Mouse (Mus musculus) CH12.LX (cell line): ENCODE results near the gene Rab37. TPM values are rescaled to one million over a fixed set of nuclear protein-coding genes. Genes with fewer than 3 reads are reported as not detected.
A peak's percentile ranks its signal among the peaks of the same experiment; 100 is the strongest.

ENCODE experiments used
- DNase-seq: peaks from one replicate; pipeline ENCODE4 v3.0.0-alpha.2; 2013; ENCODE audit errors: extremely low read depth
- H3K27ac ChIP-seq: 2 replicates; pipeline ENCODE4 v1.5.1; 2012; ENCODE audit warnings: low read depth, mild to moderate bottlenecking, control low read depth, moderate library complexity; ENCODE audit not compliant: insufficient read depth
- H3K27me3 ChIP-seq: replicated peaks from 2 replicates; pipeline ENCODE3; 2012; ENCODE audit warnings: inconsistent platforms
- H3K36me3 ChIP-seq, 2 experiments: replicated peaks in 1 of 2; 2 replicates each; pipeline versions ENCODE3 to v1.6.1; 2012; ENCODE audit warnings: inconsistent platforms in 1 of 2, low read length in 1 of 2, mild to moderate bottlenecking in 1 of 2, mixed read lengths in 1 of 2, moderate library complexity in 1 of 2; ENCODE audit not compliant: control insufficient read depth in 1 of 2, insufficient read depth in 1 of 2
- H3K4me1 ChIP-seq, 2 experiments: 2 replicates each; pipeline ENCODE4 v1.6.1; 2012; ENCODE audit warnings: inconsistent platforms in 1 of 2, moderate library complexity in 1 of 2; ENCODE audit not compliant: insufficient read depth in 2 of 2, control insufficient read depth in 1 of 2
- H3K4me2 ChIP-seq: 2 replicates; pipeline ENCODE4 v1.6.1; 2012; ENCODE audit warnings: low read depth, mild to moderate bottlenecking, control low read depth; ENCODE audit not compliant: poor library complexity, insufficient read depth, severe bottlenecking
- H3K4me3 ChIP-seq, 3 experiments: fragments of 150-350 bp in 1 of 3; sonication (generic) in 1 of 3; replicated peaks in 1 of 3; 2 replicates each; pipeline versions ENCODE3 to v1.5.1; 2011 to 2012; ENCODE audit warnings: low read depth in 2 of 3, low read length in 2 of 3, mild to moderate bottlenecking in 2 of 3, moderate library complexity in 2 of 3, control low read depth in 1 of 3, improper control_type of control experiment in 1 of 3, inconsistent platforms in 1 of 3, mixed read lengths in 1 of 3; ENCODE audit not compliant: poor library complexity in 1 of 3
- H3K79me2 ChIP-seq: replicated peaks from 2 replicates; pipeline ENCODE4 v1.6.1; 2012; ENCODE audit warnings: mild to moderate bottlenecking, moderate library complexity; ENCODE audit not compliant: control insufficient read depth, poor library complexity, insufficient read depth, severe bottlenecking; ENCODE audit errors: extremely low read depth
- H3K9ac ChIP-seq: 2 replicates; pipeline ENCODE4 v1.6.1; 2012; ENCODE audit warnings: low read depth, mild to moderate bottlenecking, control low read depth, moderate library complexity; ENCODE audit not compliant: insufficient read depth
- H3K9me3 ChIP-seq: replicated peaks from 2 replicates; pipeline ENCODE3; 2012; ENCODE audit warnings: low read length, inconsistent platforms, mixed read lengths
- BHLHE40 ChIP-seq: IDR thresholded peaks from 2 replicates; pipeline ENCODE4 v1.6.1; 2011; ENCODE audit warnings: mild to moderate bottlenecking, low read depth, low read length, improper control_type of control experiment
- CHD1 ChIP-seq: IDR thresholded peaks from 2 replicates; pipeline ENCODE4 v1.6.1; 2012; ENCODE audit warnings: low read depth, low read length, improper control_type of control experiment, inconsistent platforms
- CTCF ChIP-seq, 2 experiments: IDR thresholded peaks in 1 of 2; conservative IDR thresholded peaks in 1 of 2; 2 replicates each; pipeline ENCODE4 v1.5.1; 2011 to 2012; ENCODE audit warnings: low read depth in 2 of 2, low read length in 2 of 2, improper control_type of control experiment in 1 of 2, inconsistent platforms in 1 of 2, mild to moderate bottlenecking in 1 of 2, moderate library complexity in 1 of 2
- E2F4 ChIP-seq: IDR thresholded peaks from 2 replicates; pipeline ENCODE4 v1.6.1; 2011; ENCODE audit warnings: low read depth, low read length, improper control_type of control experiment; ENCODE audit not compliant: insufficient replicate concordance
- ELF1 ChIP-seq: IDR thresholded peaks from 2 replicates; pipeline ENCODE4 v1.6.1; 2014; ENCODE audit warnings: low read depth, mild to moderate bottlenecking, inconsistent platforms, low read length, improper control_type of control experiment
- GABPA ChIP-seq: IDR thresholded peaks from 2 replicates; pipeline ENCODE4 v1.6.1; 2012; ENCODE audit warnings: low read depth, low read length, improper control_type of control experiment, inconsistent platforms; ENCODE audit not compliant: insufficient replicate concordance
- IRF4 ChIP-seq: IDR thresholded peaks from 2 replicates; pipeline ENCODE4 v1.6.1; 2014; ENCODE audit warnings: low read depth, mild to moderate bottlenecking, inconsistent platforms, low read length, improper control_type of control experiment
- MAFK ChIP-seq: IDR thresholded peaks from 2 replicates; pipeline ENCODE4 v1.6.1; 2011; ENCODE audit warnings: low read length, improper control_type of control experiment; ENCODE audit not compliant: insufficient replicate concordance
- MAZ ChIP-seq: IDR thresholded peaks from 2 replicates; pipeline ENCODE4 v1.6.1; 2012; ENCODE audit warnings: low read depth, mild to moderate bottlenecking, inconsistent platforms, low read length, improper control_type of control experiment, moderate library complexity
- MYC ChIP-seq: IDR thresholded peaks from 2 replicates; pipeline ENCODE4 v1.6.1; 2011; ENCODE audit warnings: low read depth, mild to moderate bottlenecking, improper control_type of control experiment, low read length
- NELFE ChIP-seq: IDR thresholded peaks from 2 replicates; pipeline ENCODE4 v1.6.1; 2011; ENCODE audit warnings: low read depth, low read length, improper control_type of control experiment
- NRF1 ChIP-seq: IDR thresholded peaks from 2 replicates; pipeline ENCODE4 v1.6.1; 2014; ENCODE audit warnings: low read depth, mild to moderate bottlenecking, inconsistent platforms, low read length, improper control_type of control experiment, moderate library complexity
- PAX5 ChIP-seq: IDR thresholded peaks from 2 replicates; pipeline ENCODE4 v1.6.1; 2012; ENCODE audit warnings: low read length, inconsistent platforms, mixed read lengths
- POLR2A ChIP-seq: IDR thresholded peaks from 2 replicates; pipeline ENCODE4 v1.6.1; 2011; ENCODE audit warnings: low read depth, mild to moderate bottlenecking, improper control_type of control experiment, low read length
- RAD21 ChIP-seq: IDR thresholded peaks from 2 replicates; pipeline ENCODE4 v1.6.1; 2011; ENCODE audit warnings: low read depth, mild to moderate bottlenecking, low read length, improper control_type of control experiment, moderate library complexity
- RCOR1 ChIP-seq: conservative IDR thresholded peaks from 2 replicates; pipeline ENCODE4 v1.6.1; 2012; ENCODE audit warnings: low read depth, mild to moderate bottlenecking, inconsistent platforms, low read length, improper control_type of control experiment
- SIN3A ChIP-seq: IDR thresholded peaks from 2 replicates; pipeline ENCODE4 v1.6.1; 2012; ENCODE audit warnings: low read length, improper control_type of control experiment, inconsistent platforms
- SMC3 ChIP-seq: IDR thresholded peaks from 2 replicates; pipeline ENCODE4 v1.6.1; 2011; ENCODE audit warnings: low read depth, low read length, improper control_type of control experiment
- TCF12 ChIP-seq: IDR thresholded peaks from 2 replicates; pipeline ENCODE4 v1.6.1; 2014; ENCODE audit warnings: low read depth, mild to moderate bottlenecking, inconsistent platforms, low read length, improper control_type of control experiment
- ZC3H11A ChIP-seq: IDR thresholded peaks from 2 replicates; pipeline ENCODE4 v1.6.1; 2012; ENCODE audit warnings: low read depth, mild to moderate bottlenecking, inconsistent platforms, low read length, improper control_type of control experiment
- ZKSCAN1 ChIP-seq: IDR thresholded peaks from 2 replicates; pipeline ENCODE4 v1.6.1; 2012; ENCODE audit warnings: low read depth, inconsistent platforms, low read length, improper control_type of control experiment, borderline replicate concordance
- dilution Hi-C: fragments of 300-500 bp; cut with MboI; formaldehyde crosslinking; loops from 2 replicates; pipeline ENCODE4 v1.14.3; 2020; ENCODE audit warnings: low sequenced_read_pairs; ENCODE audit not compliant: extremely low pct_unique_long_range_greater_than_20kb, extremely low pct_ligation_motif_present
- in situ Hi-C: fragments of 300-500 bp; cut with MboI; formaldehyde crosslinking; loops from 3 replicates; pipeline ENCODE4 v1.14.3; 2019; ENCODE audit warnings: low sequenced_read_pairs, low pct_ligation_motif_present, low pct_unique_long_range_greater_than_20kb, mixed read lengths
- polyA plus RNA-seq: library from polyadenylated mRNA; unstranded; fragments of >175 nt; gene quantifications from 2 replicates; pipeline ENCODE4 v1.2.1, GENCODE M21; 2012; ENCODE audit warnings: low read depth; ENCODE audit not compliant: insufficient read length
- total RNA-seq, 2 experiments: library from RNA; depleted of rRNA; stranded (reverse); fragments of 300-350 nt in 1 of 2; fragments of >200 nt in 1 of 2; gene quantifications; 2 replicates each; pipeline ENCODE4 v1.2.3; 2012 to 2014

Rab37 gene
- total and polyA plus RNA-seq, 3 experiments: 2.0 to 3.6 (median 2.3) TPM

GRCm38 (mm10) chr11:115181913-115182638, 90.8 kb downstream of the Rab37 start:
- Histone ChIP-seq H3K27me3 (no peaks in the 10 kb centered on the region), H3K4me3 (no peak overlapping the region), H3K36me3 (peaks cover 58 to 76% of the 10 kb centered on the region in 2 experiments), H3K4me1 (peaks cover 0 to 17% of the 10 kb centered on the region in 2 experiments; a peak in 2 of 4 replicates), H3K9ac (no peak overlapping the region), H3K4me2 (no peak overlapping the region), H3K27ac (no peak overlapping the region), H3K79me2 (no peaks in the 10 kb centered on the region), H3K9me3 (no peaks in the 10 kb centered on the region)
- dilution Hi-C loops: no loop called here
- no peak for TF ChIP-seq BHLHE40
- no peak for TF ChIP-seq RCOR1
- TF ChIP-seq NELFE: peak; percentile 22; the same call in 1 of the 2 replicates
- peak; percentile 45; the same call in 1 of the 2 replicates for TF ChIP-seq ELF1
- TF ChIP-seq SMC3: peak; percentile 99
- TF ChIP-seq NRF1: 0 out of 2 replicates have a peak, but pooled peaks have one; percentile 23
- TF ChIP-seq MAFK: no peak
- peak; percentile 99 for TF ChIP-seq RAD21
- TF ChIP-seq TCF12: peak; percentile 29; the same call in 1 of the 2 replicates
- peak; percentile 70 for TF ChIP-seq IRF4
- TF ChIP-seq CHD1: no peak
- no peak for TF ChIP-seq GABPA
- peak; percentile 78 to 99 for TF ChIP-seq CTCF (conservative IDR thresholded peaks at IDR 0.05 in 1 of 2, IDR thresholded peaks at IDR 0.05 in 1 of 2; ENCODE audit: low read depth in 2 of 2, low read length in 2 of 2)
- no peak; the same call in 1 of the 2 replicates for TF ChIP-seq POLR2A
- TF ChIP-seq MAZ: peak; percentile 11; the same call in 1 of the 2 replicates
- TF ChIP-seq ZC3H11A: peak; percentile 89
- peak; percentile 59; the same call in 1 of the 2 replicates for TF ChIP-seq SIN3A
- no peak for TF ChIP-seq ZKSCAN1
- in situ Hi-C loops: no loop called here
- peak; percentile 84 for DNase-seq

GRCm38 (mm10) chr11:115184973-115185372, 93.7 kb downstream of the Rab37 start:
- no peak overlapping the region for H3K27ac ChIP-seq

More at GRCm38 (mm10) chr11:115184973-115185372, 93.7 kb downstream of the Rab37 start:
- no peak overlapping the region for H3K9ac ChIP-seq
- no peak overlapping the region for H3K4me3 ChIP-seq
- no peaks in the 10 kb centered on the region for H3K27me3 ChIP-seq
- in situ Hi-C loops: no loop called here
- no peaks in the 10 kb centered on the region; the same call in 1 of the 2 replicates for H3K79me2 ChIP-seq
- peaks cover 43 to 61% of the 10 kb centered on the region in 2 experiments for H3K36me3 ChIP-seq
- no peak for DNase-seq
- H3K4me2 ChIP-seq: no peak overlapping the region
- no peaks in the 10 kb centered on the region for H3K9me3 ChIP-seq
- TF ChIP-seq TCF12 (no peak), MAZ (no peak), PAX5 (no peak), E2F4 (no peak), CTCF (conservative IDR thresholded peaks at IDR 0.05 in 1 of 2, IDR thresholded peaks at IDR 0.05 in 1 of 2; ENCODE audit: low read depth in 2 of 2, low read length in 2 of 2) (no peak), NELFE (no peak), MYC (no peak)
- dilution Hi-C loops: no loop called here
- peaks cover 10 to 37% of the 10 kb centered on the region in 2 experiments for H3K4me1 ChIP-seq
